Mouse (Mus musculus): ENCODE measurements around the gene Pacsin1. TPM values are rescaled to one million over a fixed set of nuclear protein-coding genes. Genes with fewer than 3 reads are reported as not detected.

Pacsin1 gene
- polyA plus RNA-seq, 2 experiments, result 2.4 to 4.5 TPM

- Histone ChIP-seq H3K9me3 (ENCODE audit: control insufficient read depth, low read length) (no peaks in the 10 kb centered on the region), H3K4me2 (replicated peaks; ENCODE audit: low read depth, low read length, severe bottlenecking) (no peak overlapping the region), H3K27me3 (ENCODE audit: control insufficient read depth, insufficient read depth, low read length) (no peaks in the 10 kb centered on the region), H3K4me1 (ENCODE audit: control insufficient read depth, insufficient read depth, low read length) (no peaks in the 10 kb centered on the region), H3K9ac (ENCODE audit: low read depth, low read length, severe bottlenecking) (no peak overlapping the region), H3K27ac (replicated peaks; ENCODE audit: low read depth, low read length) (no peak overlapping the region), H3K36me3 (ENCODE audit: control insufficient read depth, insufficient read depth, low read length) (no peaks in the 10 kb centered on the region), H3K4me3 (replicated peaks; ENCODE audit: low read length) (no peak overlapping the region)
- TF ChIP-seq POLR2A (IDR thresholded peaks at IDR 0.05; ENCODE audit: borderline replicate concordance, extremely low read depth, insufficient read depth, insufficient read length), result no peak
- 47% methylated on average over 5 of the region's 5 CpGs for WGBS
- DNase-seq (ENCODE audit: low spot score) (no peak), ATAC-seq (ENCODE audit: low FRiP score, low read depth) (no peak)
These were observed 62.9 kb downstream of the Pacsin1 start for GRCm38 (mm10) chr17:27718250-27718649.

DNA sequence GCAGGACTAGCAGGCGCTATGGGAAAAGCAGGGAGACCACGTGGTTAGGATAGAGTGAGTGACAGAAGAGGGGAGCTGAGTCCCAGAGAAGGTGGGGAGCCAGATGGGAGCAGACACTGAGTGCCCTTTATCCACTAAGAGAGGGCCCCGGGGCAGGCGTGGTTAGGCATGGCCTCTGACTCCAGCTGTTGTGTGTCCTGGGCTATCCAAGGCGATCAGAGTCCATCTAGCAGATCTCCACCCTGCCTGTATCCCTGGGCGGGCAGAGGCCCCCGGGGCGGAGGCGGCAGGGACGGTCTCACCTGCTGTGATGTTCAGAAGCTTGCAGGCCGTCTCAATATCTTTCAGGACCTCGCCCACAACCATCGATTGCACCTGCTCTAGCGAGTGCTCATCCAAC lies 64.4 kb downstream of the Pacsin1 start:
- H3K36me3 ChIP-seq (ENCODE audit: control insufficient read depth, insufficient read depth, low read length), result no peaks in the 10 kb centered on the region
- DNase-seq (ENCODE audit: low spot score), result no peak
- TF ChIP-seq POLR2A (IDR thresholded peaks at IDR 0.05; ENCODE audit: borderline replicate concordance, extremely low read depth, insufficient read depth, insufficient read length), result no peak
- no peak overlapping the region for H3K4me2 ChIP-seq (replicated peaks; ENCODE audit: low read depth, low read length, severe bottlenecking)
- H3K27ac ChIP-seq (replicated peaks; ENCODE audit: low read depth, low read length), result no peak overlapping the region
- no peak overlapping the region for H3K9ac ChIP-seq (ENCODE audit: low read depth, low read length, severe bottlenecking)
- WGBS, result 54% methylated on average over 13 of the region's 14 CpGs
- no peaks in the 10 kb centered on the region for H3K4me1 ChIP-seq (ENCODE audit: control insufficient read depth, insufficient read depth, low read length)
- no peaks in the 10 kb centered on the region for H3K27me3 ChIP-seq (ENCODE audit: control insufficient read depth, insufficient read depth, low read length)
- H3K4me3 ChIP-seq (replicated peaks; ENCODE audit: low read length), result no peak overlapping the region
- no peaks in the 10 kb centered on the region for H3K9me3 ChIP-seq (ENCODE audit: control insufficient read depth, low read length)
- ATAC-seq (ENCODE audit: low FRiP score, low read depth), result no peak

DNA sequence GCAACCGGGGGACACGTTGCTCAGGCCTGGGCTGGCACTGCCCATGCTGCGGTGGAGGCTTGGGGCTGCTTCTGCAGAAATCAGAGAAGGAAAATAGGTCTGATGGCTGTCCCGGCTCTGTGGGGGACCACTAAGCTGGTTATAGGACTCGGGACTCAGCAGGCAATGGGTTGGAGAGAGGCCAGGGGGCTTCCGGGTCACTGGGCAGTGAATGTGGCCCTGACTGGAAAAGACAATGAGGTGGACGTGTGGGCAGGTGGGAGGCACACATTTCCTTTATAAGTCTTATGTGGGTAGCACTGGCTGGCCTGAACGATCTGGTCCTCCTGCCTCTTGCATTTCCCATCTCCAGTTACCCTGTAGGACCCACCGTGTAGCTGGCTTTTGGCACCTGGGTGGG lies 65.0 kb downstream of the Pacsin1 start:
- WGBS, result 64% methylated on average over 9 of the region's 9 CpGs
- DNase-seq (ENCODE audit: low spot score) (no peak), ATAC-seq (ENCODE audit: low FRiP score, low read depth) (no peak)
- no peak overlapping the region for H3K27ac ChIP-seq (replicated peaks; ENCODE audit: low read depth, low read length)
- H3K4me2 ChIP-seq (replicated peaks; ENCODE audit: low read depth, low read length, severe bottlenecking), result no peak overlapping the region
- no peak overlapping the region for H3K9ac ChIP-seq (ENCODE audit: low read depth, low read length, severe bottlenecking)
- peaks cover 1% of the 10 kb centered on the region; the same call in 1 of the 2 replicates for H3K4me1 ChIP-seq (ENCODE audit: control insufficient read depth, insufficient read depth, low read length)
- no peak for TF ChIP-seq POLR2A (IDR thresholded peaks at IDR 0.05; ENCODE audit: borderline replicate concordance, extremely low read depth, insufficient read depth, insufficient read length)
- H3K9me3 ChIP-seq (ENCODE audit: control insufficient read depth, low read length), result no peaks in the 10 kb centered on the region
- no peaks in the 10 kb centered on the region for H3K36me3 ChIP-seq (ENCODE audit: control insufficient read depth, insufficient read depth, low read length)
- H3K27me3 ChIP-seq (ENCODE audit: control insufficient read depth, insufficient read depth, low read length), result no peaks in the 10 kb centered on the region
- H3K4me3 ChIP-seq (replicated peaks; ENCODE audit: low read length), result no peak overlapping the region

- Histone ChIP-seq H3K4me3 (replicated peaks; ENCODE audit: low read length) (no peak overlapping the region), H3K4me1 (ENCODE audit: control insufficient read depth, insufficient read depth, low read length) (peaks cover 7% of the 10 kb centered on the region; the same call in 1 of the 2 replicates)
- 82% methylated on average over 9 of the region's 9 CpGs for WGBS
These were observed 65.9 kb downstream of the Pacsin1 start for GRCm38 (mm10) chr17:27721125-27721664.

DNA sequence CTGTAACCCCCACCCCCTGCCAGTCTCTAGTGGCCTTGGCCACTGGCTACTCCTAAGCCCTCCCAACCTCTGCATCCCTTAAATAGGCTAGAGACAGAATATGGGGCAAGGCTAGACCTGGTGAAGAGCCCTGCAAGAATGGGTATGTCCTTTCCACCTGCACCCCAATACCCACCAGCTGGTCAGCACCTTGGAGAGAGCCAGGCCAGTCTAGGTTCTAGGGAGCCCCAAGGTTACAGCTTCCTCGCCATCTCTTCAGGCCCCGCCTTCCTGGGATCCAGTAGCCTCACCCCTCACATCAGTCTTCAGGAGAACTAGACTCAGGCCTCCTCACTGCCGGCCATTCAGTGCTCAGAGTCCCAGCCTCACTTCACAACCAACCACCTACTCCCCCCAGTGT lies 69.0 kb downstream of the Pacsin1 start:
- WGBS, result 22% methylated on average over 3 of the region's 3 CpGs
- Histone ChIP-seq H3K9me3 (ENCODE audit: control insufficient read depth, low read length) (no peaks in the 10 kb centered on the region), H3K27me3 (ENCODE audit: control insufficient read depth, insufficient read depth, low read length) (no peaks in the 10 kb centered on the region), H3K9ac (ENCODE audit: low read depth, low read length, severe bottlenecking) (no peak overlapping the region), H3K4me1 (ENCODE audit: control insufficient read depth, insufficient read depth, low read length) (peaks cover 7% of the 10 kb centered on the region; the same call in 1 of the 2 replicates), H3K36me3 (ENCODE audit: control insufficient read depth, insufficient read depth, low read length) (no peaks in the 10 kb centered on the region), H3K4me2 (replicated peaks; ENCODE audit: low read depth, low read length, severe bottlenecking) (no peak overlapping the region), H3K4me3 (replicated peaks; ENCODE audit: low read length) (no peak overlapping the region), H3K27ac (replicated peaks; ENCODE audit: low read depth, low read length) (no peak overlapping the region)
- no peak for TF ChIP-seq POLR2A (IDR thresholded peaks at IDR 0.05; ENCODE audit: borderline replicate concordance, extremely low read depth, insufficient read depth, insufficient read length)
- ATAC-seq (ENCODE audit: low FRiP score, low read depth) (no peak), DNase-seq (ENCODE audit: low spot score) (no peak)

More at GRCm38 (mm10) chr17:27721125-27721664, 65.9 kb downstream of the Pacsin1 start:
- no peak for DNase-seq (ENCODE audit: low spot score)
- H3K36me3 ChIP-seq (ENCODE audit: control insufficient read depth, insufficient read depth, low read length), result no peaks in the 10 kb centered on the region
- no peak for TF ChIP-seq POLR2A (IDR thresholded peaks at IDR 0.05; ENCODE audit: borderline replicate concordance, extremely low read depth, insufficient read depth, insufficient read length)
- H3K27me3 ChIP-seq (ENCODE audit: control insufficient read depth, insufficient read depth, low read length), result no peaks in the 10 kb centered on the region
- H3K9me3 ChIP-seq (ENCODE audit: control insufficient read depth, low read length), result no peaks in the 10 kb centered on the region
- H3K27ac ChIP-seq (replicated peaks; ENCODE audit: low read depth, low read length), result no peak overlapping the region
- no peak overlapping the region for H3K4me2 ChIP-seq (replicated peaks; ENCODE audit: low read depth, low read length, severe bottlenecking)
- H3K9ac ChIP-seq (ENCODE audit: low read depth, low read length, severe bottlenecking), result no peak overlapping the region
- no peak for ATAC-seq (ENCODE audit: low FRiP score, low read depth)
